Mouse (Mus musculus) megakaryocyte progenitor cell, adult 5-6 weeks (primary cell): ENCODE results near the gene Ccl19. TPM values are rescaled to one million over a fixed set of nuclear protein-coding genes. Genes with fewer than 3 reads are reported as not detected.
"Not testable (repeated sequence)": the region's sequence is repeated elsewhere in the genome, so short reads cannot be mapped to it uniquely, and the experiment has no call there.

Source experiments
- ATAC-seq: replicated peaks from 2 replicates; pipeline ENCODE4 v1.8.0; 2016; ENCODE audit warnings: mild to moderate bottlenecking, moderate TSS enrichment, inconsistent platforms; ENCODE audit not compliant: poor library complexity
- total RNA-seq, 2 experiments: library from RNA; stranded (forward) in 1 of 2; stranded (reverse) in 1 of 2; fragments of 157-497, 149-512 nt in 1 of 2; fragments of 200-1000 nt in 1 of 2; gene quantifications; 2 replicates each; pipeline versions ENCODE4 v1.2.3 to v1.2.4; 2015 to 2017

Ccl19 gene
- not detected in 2 replicates for total RNA-seq (2015)
- total RNA-seq (2017) = not detected in 2 replicates

DNA sequence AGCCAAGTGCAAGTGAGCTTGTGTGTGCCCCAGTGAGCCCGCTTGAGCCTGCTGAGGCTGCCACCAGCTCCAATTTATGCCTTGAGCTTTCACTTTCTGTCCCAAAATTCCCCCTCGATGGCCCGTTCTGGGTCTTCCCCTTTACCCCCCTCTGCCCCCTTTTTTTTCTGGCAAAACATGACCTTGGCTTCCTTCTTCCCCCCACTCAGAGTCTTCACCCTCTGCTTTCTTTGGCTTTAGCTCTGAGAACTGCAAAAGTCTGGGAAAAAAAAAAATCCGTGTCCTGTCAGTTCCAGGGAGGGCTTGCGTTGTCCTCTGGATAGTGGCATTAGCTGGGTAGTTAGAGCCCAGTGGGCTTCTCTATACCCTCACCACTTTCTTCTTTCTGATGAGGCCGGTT, at the start of gene Ccl19:
Gene Ccl19, minus strand, starts transcription at position 101 of the 400 bp plus-strand sequence.
- ATAC-seq = not testable (repeated sequence)

DNA sequence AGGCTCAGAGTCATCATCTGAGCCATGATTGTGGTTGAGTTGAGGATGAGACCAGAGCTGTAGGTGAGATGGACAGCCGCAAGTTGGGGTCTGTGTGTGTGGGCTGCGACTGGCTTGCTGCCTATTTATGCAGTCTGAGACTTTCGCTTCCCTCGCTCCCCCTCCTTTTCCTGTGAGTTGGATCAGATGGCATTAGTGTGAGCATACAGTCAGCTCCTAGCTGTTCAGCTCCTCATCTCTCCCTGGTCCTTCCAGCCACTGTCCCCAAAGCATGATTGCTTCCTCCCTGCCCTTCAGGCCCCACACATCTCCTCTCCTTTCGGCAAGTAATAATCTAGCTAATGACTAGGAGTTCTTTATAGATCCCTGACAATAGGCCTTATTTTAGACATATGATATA, 17.5 kb upstream of the Ccl19 start, which contains the start of gene Ccl21a:
Gene Ccl21a, minus strand, starts transcription at position 101 of the 400 bp plus-strand sequence.
- not testable (repeated sequence) for ATAC-seq

DNA sequence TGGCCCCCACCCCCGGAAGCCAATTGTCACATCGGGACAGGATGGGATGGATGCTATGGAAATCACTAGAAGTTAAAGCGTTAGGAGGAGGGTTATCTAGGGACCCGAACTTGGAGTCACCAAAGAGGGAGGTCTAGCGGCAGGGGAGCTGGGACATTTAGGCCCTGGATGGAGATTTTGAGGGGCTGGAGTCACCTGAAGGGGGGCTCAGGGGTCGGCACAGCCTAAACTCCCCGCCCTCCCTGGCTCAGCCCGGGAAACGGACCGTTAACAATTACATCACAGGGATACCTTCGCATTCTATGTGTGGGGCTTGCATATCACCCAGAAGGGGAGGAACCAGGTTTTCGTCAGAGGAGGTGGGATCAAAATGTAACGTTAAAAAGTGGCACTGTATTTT, 21.1 kb downstream of the Ccl19 start, which contains the start of gene 4930578G10Rik:
Gene 4930578G10Rik, plus strand, starts transcription at position 301 of the 400 bp plus-strand sequence.
- not testable (repeated sequence) for ATAC-seq

Other genes with a start within 250 kb of the Ccl19 start
- gene Fam205a2, start 228.4 kb downstream of the Ccl19 start, total RNA-seq (2015) = 0.10 TPM in 1 of 2 replicates, not detected in the other
- gene Fam205a2, start 228.4 kb downstream of the Ccl19 start, total RNA-seq (2017) = 0.07 TPM in 1 of 2 replicates, not detected in the other
- not detected in 2 replicates for gene Gm10591, start 144.4 kb downstream of the Ccl19 start, total RNA-seq (2015)
- not detected in 2 replicates for gene Gm10591, start 144.4 kb downstream of the Ccl19 start, total RNA-seq (2017)
- gene Gm2564, start 126.9 kb downstream of the Ccl19 start, total RNA-seq (2015) = 0.37 and 1.0 TPM in 2 replicates
- gene Gm2564, start 126.9 kb downstream of the Ccl19 start, total RNA-seq (2017) = not detected in 2 replicates
- not detected in 2 replicates for gene Ccl27b, start 101.3 kb downstream of the Ccl19 start, total RNA-seq (2015)
- not detected in 2 replicates for gene Ccl27b, start 101.3 kb downstream of the Ccl19 start, total RNA-seq (2017)
- not detected in 2 replicates for gene Il11ra2, start 94.7 kb downstream of the Ccl19 start, total RNA-seq (2015)
- not detected in 2 replicates for gene Il11ra2, start 94.7 kb downstream of the Ccl19 start, total RNA-seq (2017)
- gene 4930578G10Rik, start 21.0 kb downstream of the Ccl19 start, total RNA-seq (2015) = not detected in 2 replicates
- gene 4930578G10Rik, start 21.0 kb downstream of the Ccl19 start, total RNA-seq (2017) = not detected in 2 replicates
- not detected in 2 replicates for gene Ccl21a, start 17.4 kb upstream of the Ccl19 start, total RNA-seq (2015)
- gene Ccl21a, start 17.4 kb upstream of the Ccl19 start, total RNA-seq (2017) = not detected in 2 replicates
- gene Fam205a1, start 97.3 kb upstream of the Ccl19 start, total RNA-seq (2015) = not detected in 2 replicates
- not detected in 2 replicates for gene Fam205a1, start 97.3 kb upstream of the Ccl19 start, total RNA-seq (2017)
- gene Gm12394, start 100.2 kb upstream of the Ccl19 start, total RNA-seq (2015) = not detected in 2 replicates
- not detected in 2 replicates for gene Gm12394, start 100.2 kb upstream of the Ccl19 start, total RNA-seq (2017)
- not detected in 2 replicates for gene Fam205c, start 117.7 kb upstream of the Ccl19 start, total RNA-seq (2015)
- not detected in 2 replicates for gene Fam205c, start 117.7 kb upstream of the Ccl19 start, total RNA-seq (2017)
- gene Phf24, start 160.1 kb upstream of the Ccl19 start, total RNA-seq (2015) = 0.30 and 0.46 TPM in 2 replicates
- gene Phf24, start 160.1 kb upstream of the Ccl19 start, total RNA-seq (2017) = 0.03 and 0.79 TPM in 2 replicates
- gene Dnajb5, start 193.2 kb upstream of the Ccl19 start, total RNA-seq (2015) = 2.2 and 4.5 TPM in 2 replicates
- gene Dnajb5, start 193.2 kb upstream of the Ccl19 start, total RNA-seq (2017) = 0.98 and 1.1 TPM in 2 replicates
- gene 1700022I11Rik, start 213.0 kb upstream of the Ccl19 start, total RNA-seq (2015) = not detected in 2 replicates
- 0.37 and 0.41 TPM in 2 replicates for gene 1700022I11Rik, start 213.0 kb upstream of the Ccl19 start, total RNA-seq (2017)
- gene Vcp, start 243.9 kb upstream of the Ccl19 start, total RNA-seq (2015) = 126 and 153 TPM in 2 replicates
- gene Vcp, start 243.9 kb upstream of the Ccl19 start, total RNA-seq (2017) = 268 and 294 TPM in 2 replicates